Mouse (Mus musculus) brain, embryonic 14.5 days (tissue): ENCODE data around the gene Nip7.

ENCODE experiments used
- CTCF ChIP-seq: fragments of 200-500 bp; IDR thresholded peaks from 2 replicates; pipeline ENCODE4 v1.5.1; 2012; ENCODE audit warnings: inconsistent platforms, mild to moderate bottlenecking, moderate library complexity, borderline replicate concordance; ENCODE audit not compliant: insufficient read depth, insufficient read length; ENCODE audit errors: extremely low read depth
- POLR2A ChIP-seq: fragments of 200-500 bp; IDR thresholded peaks from 2 replicates; pipeline ENCODE4 v1.6.1; 2012; ENCODE audit warnings: mild to moderate bottlenecking, inconsistent platforms, borderline replicate concordance; ENCODE audit not compliant: poor library complexity, insufficient read depth, insufficient read length, severe bottlenecking; ENCODE audit errors: extremely low read depth

DNA sequence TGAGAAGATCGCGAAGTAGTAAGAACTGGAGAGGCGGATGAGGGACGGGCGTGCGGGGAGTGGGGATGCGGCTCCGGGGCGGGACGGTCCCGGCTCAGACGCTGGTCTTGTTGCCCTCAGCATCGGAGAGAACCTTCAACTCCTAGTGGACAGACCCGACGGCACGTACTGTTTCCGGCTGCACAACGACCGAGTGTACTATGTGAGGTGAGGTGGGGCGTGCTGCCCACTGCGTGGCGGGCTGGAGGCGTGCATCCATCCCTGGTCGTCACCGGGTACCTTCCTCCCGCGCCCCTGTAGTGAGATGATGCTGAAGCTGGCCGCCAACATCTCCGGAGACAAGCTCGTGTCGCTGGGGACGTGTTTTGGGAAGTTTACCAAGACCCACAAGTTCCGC, 294 bp downstream of the Nip7 start:
- TF ChIP-seq CTCF, result no peak
- TF ChIP-seq POLR2A, result no peak
